Mouse (Mus musculus) mouse trophoblast stem cell (cell line): ENCODE measurements around the gene Tbc1d10a.

Experiments
- in situ Hi-C, 2 experiments: fragments of 300-500 bp; cut with MseI, MboI; formaldehyde crosslinking; loops; 2 replicates in 1 of 2; 3 replicates in 1 of 2; pipeline ENCODE4 v1.15.1; 2025

Tbc1d10a gene

GRCm38 (mm10) chr11:4264066-4264465 lies 77.5 kb downstream of the Tbc1d10a start:
- in situ Hi-C loops = no loop called here
